Mouse (Mus musculus) intestine, postnatal 0 days (tissue): ENCODE results near the gene Amd1. TPM values are rescaled to one million over a fixed set of nuclear protein-coding genes. Genes with fewer than 3 reads are reported as not detected.
"Not testable (repeated sequence)": the region's sequence is repeated elsewhere in the genome, so short reads cannot be mapped to it uniquely, and the experiment has no call there.

Experiments used
- ATAC-seq: fragments of 200-750 bp; cut with Nextera tagmentation; 2 replicates; pipeline ENCODE4 v1.8.0; 2017; ENCODE audit warnings: mild to moderate bottlenecking, moderate TSS enrichment, moderate library complexity
- H3K27ac ChIP-seq: fragments of 300-500 bp; sonication (generic); 2 replicates; pipeline ENCODE4 v1.5.1; 2014; ENCODE audit warnings: mild to moderate bottlenecking, low read depth, low read length, moderate library complexity
- H3K27me3 ChIP-seq: fragments of 300-500 bp; sonication (generic); replicated peaks from 2 replicates; pipeline ENCODE4 v1.6.1; 2014; ENCODE audit warnings: low read length, mixed read lengths; ENCODE audit not compliant: control insufficient read depth, insufficient read depth
- H3K36me3 ChIP-seq: fragments of 300-500 bp; sonication (generic); 2 replicates; pipeline ENCODE4 v1.6.1; 2014; ENCODE audit warnings: mild to moderate bottlenecking, moderate library complexity; ENCODE audit not compliant: control insufficient read depth, insufficient read depth
- H3K4me1 ChIP-seq: fragments of 300-500 bp; sonication (generic); replicated peaks from 2 replicates; pipeline ENCODE4 v1.6.1; 2014; ENCODE audit warnings: antibody characterized with exemption, low read length, mixed read lengths; ENCODE audit not compliant: control insufficient read depth, insufficient read depth
- H3K4me2 ChIP-seq: fragments of 300-500 bp; sonication (generic); replicated peaks from 2 replicates; pipeline ENCODE4 v1.6.1; 2014; ENCODE audit warnings: low read depth, mild to moderate bottlenecking, moderate library complexity
- H3K4me3 ChIP-seq: fragments of 300-500 bp; sonication (generic); 2 replicates; pipeline ENCODE4 v1.5.1; 2014; ENCODE audit warnings: low read depth, low read length
- H3K9ac ChIP-seq: fragments of 300-500 bp; sonication (generic); 2 replicates; pipeline ENCODE4 v1.6.1; 2014; ENCODE audit warnings: mild to moderate bottlenecking, low read depth, low read length
- H3K9me3 ChIP-seq: fragments of 300-500 bp; sonication (generic); 2 replicates; pipeline ENCODE4 v1.6.1; 2016; ENCODE audit warnings: mixed run types; ENCODE audit not compliant: control insufficient read depth
- CTCF ChIP-seq: sonication (generic); IDR thresholded peaks from 2 replicates; pipeline ENCODE4 v1.5.1; 2016; ENCODE audit warnings: low read depth, mild to moderate bottlenecking, control low read depth, antibody characterized with exemption, moderate library complexity
- WGBS: fragments of 180-500 bp; shearing (Covaris S2); extraction: QIAGEN DNeasy Blood & Tissue Kit; methylation state at CpG from one replicate; pipeline ENCODE4 v1.1.7; 2014; 5-methylcytosine and 5-hydroxymethylcytosine counted together
- polyA plus RNA-seq: library from polyadenylated mRNA; unstranded; fragments of >200 nt; fragmentation: Nextera tagmentation; extraction: Ambion mirVana; gene quantifications from 2 replicates; pipeline ENCODE4 v1.2.1, GENCODE M21; 2015

Gene Amd1
- polyA plus RNA-seq, 1 experiment from 2014 or later, result 25.3 TPM

GRCm38 (mm10) chr10:40307826-40308583, 6.0 kb upstream of the Amd1 start:
- peaks cover 7% of the 10 kb centered on the region; the same call in 1 of the 2 replicates for H3K9me3 ChIP-seq
- WGBS, result 38% methylated on average over 4 of the region's 4 CpGs
- no peak for ATAC-seq
- H3K27me3 ChIP-seq, result no peaks in the 10 kb centered on the region
- no peak overlapping the region for H3K27ac ChIP-seq
- H3K9ac ChIP-seq, result no peak overlapping the region
- no peak overlapping the region for H3K4me2 ChIP-seq
- no peak overlapping the region for H3K4me3 ChIP-seq
- H3K4me1 ChIP-seq, result no peaks in the 10 kb centered on the region
- TF ChIP-seq CTCF, result no peak
- no peaks in the 10 kb centered on the region for H3K36me3 ChIP-seq

GRCm38 (mm10) chr10:40305989-40306388, 4.0 kb upstream of the Amd1 start:
- no peak for ATAC-seq
- Histone ChIP-seq H3K36me3 (no peaks in the 10 kb centered on the region), H3K4me3 (no peak overlapping the region), H3K27me3 (no peaks in the 10 kb centered on the region), H3K4me2 (no peak overlapping the region), H3K9ac (no peak overlapping the region), H3K4me1 (no peaks in the 10 kb centered on the region), H3K27ac (no peak overlapping the region), H3K9me3 (peaks cover 7% of the 10 kb centered on the region; the same call in 1 of the 2 replicates)
- 92% methylated on average over 1 of the region's 1 CpGs for WGBS
- peak; percentile 45; the same call in 1 of the 2 replicates for TF ChIP-seq CTCF

- peak overlapping the region; percentile 85 for H3K4me3 ChIP-seq
- ATAC-seq, result peak; percentile 37
- under 1% methylated on average over 68 of the region's 91 CpGs for WGBS
Observed at GRCm38 (mm10) chr10:40301181-40302075, 558 bp downstream of the Amd1 start.

GRCm38 (mm10) chr10:40300648-40301171, 1.3 kb downstream of the Amd1 start:
- peak; percentile 86 for ATAC-seq
- H3K27me3 ChIP-seq, result no peaks in the 10 kb centered on the region
- WGBS, result under 1% methylated on average over 36 of the region's 36 CpGs
- H3K9me3 ChIP-seq, result no peaks in the 10 kb centered on the region
- TF ChIP-seq CTCF, result no peak
- H3K36me3 ChIP-seq, result no peaks in the 10 kb centered on the region
- H3K4me2 ChIP-seq, result peak overlapping the region; percentile 95
- peak overlapping the region; percentile 90 for H3K9ac ChIP-seq
- H3K4me1 ChIP-seq, result no peaks in the 10 kb centered on the region; the same call in 1 of the 2 replicates
- peak overlapping the region; percentile 85 for H3K4me3 ChIP-seq
- H3K27ac ChIP-seq, result peak overlapping the region; percentile 89

More at GRCm38 (mm10) chr10:40301181-40302075, 558 bp downstream of the Amd1 start:
- H3K9ac ChIP-seq, result peak overlapping the region; percentile 90
- H3K36me3 ChIP-seq, H3K4me1 ChIP-seq, H3K9me3 ChIP-seq, H3K27me3 ChIP-seq: not testable (repeated sequence)
- H3K27ac ChIP-seq, result peak overlapping the region; percentile 89
- H3K4me2 ChIP-seq, result peak overlapping the region; percentile 95

- Histone ChIP-seq H3K9ac (no peak overlapping the region), H3K9me3 (no peaks in the 10 kb centered on the region), H3K36me3 (peaks cover 8% of the 10 kb centered on the region; the same call in 1 of the 2 replicates), H3K4me1 (no peaks in the 10 kb centered on the region), H3K27ac (no peak overlapping the region), H3K4me2 (no peak overlapping the region), H3K4me3 (no peak overlapping the region), H3K27me3 (no peaks in the 10 kb centered on the region)
- 82% methylated on average over 6 of the region's 6 CpGs for WGBS
- no peak for TF ChIP-seq CTCF
- ATAC-seq, result no peak
Observed at GRCm38 (mm10) chr10:40292640-40293039, 9.3 kb downstream of the Amd1 start.

GRCm38 (mm10) chr10:40286767-40287166, 15.2 kb downstream of the Amd1 start:
- no peaks in the 10 kb centered on the region for H3K4me1 ChIP-seq
- H3K9me3 ChIP-seq, result no peaks in the 10 kb centered on the region
- H3K9ac ChIP-seq, result no peak overlapping the region
- no peak for TF ChIP-seq CTCF
- no peaks in the 10 kb centered on the region for H3K27me3 ChIP-seq
- ATAC-seq, result no peak
- no peak overlapping the region for H3K4me3 ChIP-seq
- no peak overlapping the region for H3K4me2 ChIP-seq
- no peak overlapping the region for H3K27ac ChIP-seq
- H3K36me3 ChIP-seq, result peaks cover 7% of the 10 kb centered on the region
- WGBS, result 79% methylated on average over 1 of the region's 1 CpGs
